Mouse (Mus musculus) spleen, adult 2 months (tissue): ENCODE results near the gene Aph1b. TPM values are rescaled to one million over a fixed set of nuclear protein-coding genes. Genes with fewer than 3 reads are reported as not detected.

Source experiments
- DNase-seq, 2 experiments: peaks; one replicate each; pipeline versions ENCODE4 v3.0.0 to v3.0.0-alpha.2; 2012 to 2021; ENCODE audit warnings: low spot score in 2 of 2, low read depth in 1 of 2
- H3K27ac ChIP-seq: fragments of 200-500 bp; 2 replicates; pipeline ENCODE4 v1.5.1; 2012; ENCODE audit warnings: low read length, inconsistent platforms; ENCODE audit not compliant: insufficient read depth
- H3K27me3 ChIP-seq: fragments of 200-500 bp; 2 replicates; pipeline ENCODE4 v1.6.1; 2012; ENCODE audit warnings: mild to moderate bottlenecking, moderate library complexity, low read length, inconsistent platforms; ENCODE audit not compliant: control insufficient read depth, insufficient read depth
- H3K36me3 ChIP-seq: fragments of 200-500 bp; 2 replicates; pipeline ENCODE4 v1.6.1; 2012; ENCODE audit warnings: mild to moderate bottlenecking, low read length, inconsistent platforms; ENCODE audit not compliant: control insufficient read depth, insufficient read depth
- H3K4me1 ChIP-seq: fragments of 200-500 bp; 2 replicates; pipeline ENCODE4 v1.6.1; 2011; ENCODE audit warnings: inconsistent platforms; ENCODE audit not compliant: control insufficient read depth, insufficient read depth, insufficient read length
- H3K4me3 ChIP-seq: fragments of 200-500 bp; 2 replicates; pipeline ENCODE4 v1.5.1; 2011; ENCODE audit warnings: mild to moderate bottlenecking, inconsistent platforms; ENCODE audit not compliant: insufficient read depth, insufficient read length; ENCODE audit errors: extremely low read depth
- CTCF ChIP-seq: fragments of 200-500 bp; IDR thresholded peaks from 2 replicates; pipeline ENCODE4 v1.5.1; 2011; ENCODE audit warnings: mild to moderate bottlenecking, inconsistent platforms; ENCODE audit not compliant: insufficient read depth, insufficient read length, insufficient replicate concordance; ENCODE audit errors: extremely low read depth
- POLR2A ChIP-seq: fragments of 200-500 bp; IDR thresholded peaks from 2 replicates; pipeline ENCODE4 v1.6.1; 2011; ENCODE audit warnings: low read depth, low read length, inconsistent platforms
- WGBS: fragments of 180-500 bp; shearing (Covaris S2); methylation state at CpG from one replicate; pipeline ENCODE4 v1.1.7; 2018; 5-methylcytosine and 5-hydroxymethylcytosine counted together
- polyA plus RNA-seq: library from polyadenylated mRNA; depleted of rRNA; stranded (reverse); fragments of >200 nt; gene quantifications from 2 replicates; pipeline ENCODE4 v1.2.3, GENCODE M21; 2012

Gene Aph1b
- polyA plus RNA-seq, 1 experiment = 1.9 TPM

DNA sequence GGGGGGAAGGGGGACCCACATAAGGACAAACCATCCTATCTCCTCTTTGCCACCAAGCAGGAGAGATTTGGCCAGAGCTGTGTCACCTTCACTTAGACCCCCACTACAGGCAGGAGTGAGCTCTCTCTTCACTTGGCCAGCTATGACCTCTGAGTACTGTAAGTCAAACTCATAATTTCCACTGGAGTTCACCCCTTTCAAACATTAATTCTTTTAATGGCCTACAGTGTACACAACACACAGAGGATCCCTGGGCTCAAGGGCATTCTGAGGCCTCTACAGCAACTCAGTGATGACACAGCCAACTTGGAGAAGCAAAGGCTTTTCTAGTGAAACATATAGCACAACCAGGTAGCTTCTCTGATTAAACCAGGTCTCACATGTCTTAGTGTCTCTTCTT, 24.6 kb downstream of the Aph1b start:
- TF ChIP-seq CTCF (no peak), POLR2A (no peak)
- no peak overlapping the region for H3K27ac ChIP-seq

DNA sequence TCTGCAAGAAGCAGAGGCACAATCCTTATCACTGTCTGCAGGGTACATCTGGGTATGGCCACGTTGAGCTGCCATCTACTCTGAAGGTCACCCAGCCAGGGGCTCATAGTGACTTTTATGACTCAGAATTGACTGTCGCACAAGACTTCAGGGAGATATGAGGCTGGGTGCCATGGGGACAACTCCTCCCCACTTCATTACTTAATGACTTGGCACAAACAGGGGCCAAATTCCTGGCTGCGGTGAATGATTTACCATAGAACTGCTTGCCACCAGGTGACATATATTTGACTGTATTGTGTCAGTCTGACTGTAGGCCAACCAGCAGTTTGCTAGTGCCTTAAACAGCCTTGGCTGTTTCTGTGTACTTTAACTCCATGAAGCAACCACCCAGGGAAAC, 26.0 kb downstream of the Aph1b start:
- TF ChIP-seq CTCF = no peak
- TF ChIP-seq POLR2A = no peak
- H3K36me3 ChIP-seq = no peaks in the 10 kb centered on the region
- H3K27me3 ChIP-seq = no peaks in the 10 kb centered on the region
- H3K4me1 ChIP-seq = no peaks in the 10 kb centered on the region
- no peak overlapping the region for H3K27ac ChIP-seq
- WGBS = 69% methylated on average over 3 of the region's 3 CpGs
- H3K4me3 ChIP-seq = no peak overlapping the region
- DNase-seq = no peak

More for the DNA sequence above, 24.6 kb downstream of the Aph1b start:
- no peak for DNase-seq
- no peak overlapping the region for H3K4me3 ChIP-seq
- H3K4me1 ChIP-seq = no peaks in the 10 kb centered on the region
- no peaks in the 10 kb centered on the region for H3K27me3 ChIP-seq
- H3K36me3 ChIP-seq = no peaks in the 10 kb centered on the region

DNA sequence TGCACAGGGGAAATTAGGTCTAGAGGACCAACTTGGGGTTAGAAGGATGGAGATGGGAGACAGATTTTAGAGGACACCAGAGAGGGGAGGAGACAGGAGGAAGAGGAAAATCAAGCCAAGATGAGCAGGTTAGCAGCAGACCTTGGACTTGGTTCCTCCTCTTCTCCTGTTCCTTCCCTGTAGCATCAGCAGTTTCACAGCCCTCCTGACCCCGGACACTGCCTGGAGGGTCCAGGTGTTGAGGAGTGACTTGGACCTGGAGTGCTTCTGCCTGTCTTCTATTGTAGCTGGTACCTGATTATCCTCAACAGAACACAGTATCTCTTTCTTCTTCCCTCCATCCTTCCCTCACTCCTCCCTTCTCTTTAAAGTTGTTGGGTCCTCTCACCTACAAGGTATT, 26.6 kb downstream of the Aph1b start:
- no peak overlapping the region for H3K4me3 ChIP-seq
- H3K27ac ChIP-seq = no peak overlapping the region
- H3K4me1 ChIP-seq = no peaks in the 10 kb centered on the region
- 88% methylated on average over 1 of the region's 1 CpGs for WGBS
- DNase-seq = no peak
- H3K27me3 ChIP-seq = no peaks in the 10 kb centered on the region
- TF ChIP-seq CTCF (no peak), POLR2A (no peak)
- H3K36me3 ChIP-seq = no peaks in the 10 kb centered on the region

DNA sequence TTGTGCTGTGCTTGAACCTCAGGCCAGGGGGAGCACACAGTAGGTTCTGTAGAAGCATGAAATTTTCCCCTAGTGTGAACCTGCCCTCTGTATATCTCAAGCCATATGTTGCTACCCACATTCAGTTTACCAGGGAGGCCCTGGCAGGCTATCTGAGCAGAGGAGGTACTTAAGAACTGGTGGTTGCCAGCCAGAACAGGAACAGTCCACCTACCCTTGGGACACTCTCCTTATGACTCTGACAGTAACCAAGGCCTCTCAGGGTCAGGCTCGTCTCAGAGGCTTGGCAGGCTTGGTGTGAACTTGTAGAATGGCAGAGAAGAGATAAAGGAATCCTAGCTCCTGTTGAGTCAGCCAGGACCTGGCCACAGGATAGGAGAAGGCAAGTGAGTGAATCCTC, 34.3 kb downstream of the Aph1b start:
- DNase-seq = no peak
- no peak overlapping the region for H3K4me3 ChIP-seq

DNA sequence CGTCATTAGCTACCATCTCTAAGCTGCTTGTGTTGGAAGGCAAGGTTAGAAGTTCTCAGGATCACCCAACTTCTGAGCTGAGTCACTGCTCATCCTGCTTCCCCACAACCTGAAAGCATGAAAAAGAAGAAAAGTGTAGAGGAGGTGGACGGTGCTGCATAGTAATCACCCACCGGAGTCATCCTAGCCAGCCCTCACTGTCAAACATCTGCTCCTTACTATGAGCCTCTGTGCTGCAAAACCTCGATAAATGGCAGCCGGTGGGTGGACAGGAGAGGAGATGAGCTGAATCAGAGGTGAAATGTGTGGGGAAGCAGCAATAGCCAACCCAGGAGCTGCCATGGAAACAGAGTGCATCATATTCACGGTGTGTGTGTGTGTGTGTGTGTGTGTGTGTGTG, 42.4 kb downstream of the Aph1b start:
- DNase-seq = no peak
- Histone ChIP-seq H3K4me3 (no peak overlapping the region), H3K27me3 (no peaks in the 10 kb centered on the region), H3K27ac (no peak overlapping the region), H3K36me3 (no peaks in the 10 kb centered on the region), H3K4me1 (no peaks in the 10 kb centered on the region)
- TF ChIP-seq POLR2A (no peak), CTCF (no peak)
- 92% methylated on average over 6 of the region's 6 CpGs for WGBS

More for the DNA sequence above, 34.3 kb downstream of the Aph1b start:
- H3K4me1 ChIP-seq = no peaks in the 10 kb centered on the region
- no peaks in the 10 kb centered on the region for H3K36me3 ChIP-seq
- no peak overlapping the region for H3K27ac ChIP-seq
- WGBS = 71% methylated on average over 1 of the region's 1 CpGs
- TF ChIP-seq POLR2A (no peak), CTCF (no peak)
- H3K27me3 ChIP-seq = no peaks in the 10 kb centered on the region

DNA sequence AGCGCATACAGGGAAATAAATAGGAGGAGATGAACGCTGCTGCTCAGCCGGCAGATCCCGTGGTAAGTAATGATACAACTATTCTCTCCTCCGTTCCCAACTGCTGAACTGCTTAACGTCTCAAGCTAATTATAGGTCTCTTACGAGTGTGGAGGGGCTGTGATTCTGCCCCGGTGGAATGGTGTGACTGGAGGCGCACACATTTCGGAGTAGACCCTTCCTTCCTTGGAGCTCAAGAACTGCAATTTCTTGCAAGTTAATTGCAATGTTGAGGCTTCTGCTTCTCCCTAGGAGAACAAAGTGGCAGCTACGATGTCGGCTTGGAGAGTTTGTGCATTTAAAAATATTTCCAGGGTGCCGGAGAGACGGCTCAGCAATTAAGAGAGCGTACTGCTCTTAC, 46.9 kb downstream of the Aph1b start:
- Histone ChIP-seq H3K27ac (no peak overlapping the region), H3K4me3 (no peak overlapping the region), H3K4me1 (no peaks in the 10 kb centered on the region), H3K36me3 (no peaks in the 10 kb centered on the region), H3K27me3 (no peaks in the 10 kb centered on the region)
- WGBS = 94% methylated on average over 15 of the region's 15 CpGs
- DNase-seq = no peak
- TF ChIP-seq CTCF = no peak
- no peak for TF ChIP-seq POLR2A

DNA sequence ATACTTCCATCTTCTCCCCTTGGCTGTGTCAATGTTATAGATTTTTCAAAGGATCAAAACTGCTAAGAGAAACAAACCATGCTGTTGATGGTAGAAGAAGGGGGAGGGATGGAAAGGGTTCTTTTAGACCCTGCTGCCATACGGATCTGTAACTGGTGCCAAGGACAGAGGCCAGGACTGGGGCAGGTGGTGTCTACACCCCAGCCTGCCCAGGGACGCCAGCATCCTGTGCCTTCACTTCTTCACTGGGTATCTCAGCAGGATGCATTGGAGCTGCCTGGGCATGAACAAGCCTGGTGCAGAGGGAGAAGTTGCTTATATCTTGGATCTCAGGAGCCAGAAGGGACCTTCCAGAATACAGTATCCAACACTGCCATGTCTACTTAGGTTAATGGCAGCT, 50.8 kb downstream of the Aph1b start:
- WGBS = 93% methylated on average over 2 of the region's 2 CpGs
- H3K4me1 ChIP-seq = no peaks in the 10 kb centered on the region
- H3K36me3 ChIP-seq = no peaks in the 10 kb centered on the region
- TF ChIP-seq POLR2A = no peak
- no peak for TF ChIP-seq CTCF
- H3K4me3 ChIP-seq = no peak overlapping the region
- H3K27me3 ChIP-seq = no peaks in the 10 kb centered on the region
- DNase-seq = no peak
- no peak overlapping the region for H3K27ac ChIP-seq
